Mouse (Mus musculus): ENCODE results near the gene Fry. TPM values are rescaled to one million over a fixed set of nuclear protein-coding genes. Genes with fewer than 3 reads are reported as not detected.
A peak's percentile ranks its signal among the peaks of the same experiment; 100 is the strongest.

Fry gene
- polyA plus RNA-seq, 1 experiment: 78.6 TPM

DNA sequence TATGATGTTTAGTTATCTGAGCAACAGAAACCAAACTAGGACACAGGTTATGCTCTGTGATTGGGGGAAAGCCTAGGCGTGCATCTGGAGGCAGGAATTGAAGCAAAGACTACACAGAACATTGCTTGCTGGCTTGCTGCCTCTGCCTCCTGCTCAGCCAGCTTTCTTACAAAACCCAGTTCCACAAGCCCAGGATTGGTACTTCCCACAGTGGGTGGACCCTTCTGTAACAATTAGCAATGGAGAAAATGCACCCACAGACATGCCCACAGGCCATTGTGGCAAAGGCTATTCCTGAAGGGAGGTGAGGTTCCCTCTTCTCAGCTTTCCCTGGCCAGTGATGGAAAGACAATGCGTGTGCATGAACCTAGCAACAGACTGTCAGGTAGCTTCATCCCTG lies 4.1 kb downstream of the Fry start:
- peak overlapping the region; percentile 41; the same call in 1 of the 2 replicates for H3K27ac ChIP-seq (ENCODE audit: insufficient read depth, low read length)
- H3K4me1 ChIP-seq (ENCODE audit: control insufficient read depth, insufficient read depth, low read length): peaks cover 4% of the 10 kb centered on the region
- no peak overlapping the region for H3K4me3 ChIP-seq (ENCODE audit: insufficient read depth, low read length)
- TF ChIP-seq POLR2A (IDR thresholded peaks at IDR 0.05; ENCODE audit: extremely low read depth, insufficient read depth, low read length) (no peak), CTCF (IDR thresholded peaks at IDR 0.05; ENCODE audit: extremely low read depth, insufficient read depth, low read length) (no peak)

DNA sequence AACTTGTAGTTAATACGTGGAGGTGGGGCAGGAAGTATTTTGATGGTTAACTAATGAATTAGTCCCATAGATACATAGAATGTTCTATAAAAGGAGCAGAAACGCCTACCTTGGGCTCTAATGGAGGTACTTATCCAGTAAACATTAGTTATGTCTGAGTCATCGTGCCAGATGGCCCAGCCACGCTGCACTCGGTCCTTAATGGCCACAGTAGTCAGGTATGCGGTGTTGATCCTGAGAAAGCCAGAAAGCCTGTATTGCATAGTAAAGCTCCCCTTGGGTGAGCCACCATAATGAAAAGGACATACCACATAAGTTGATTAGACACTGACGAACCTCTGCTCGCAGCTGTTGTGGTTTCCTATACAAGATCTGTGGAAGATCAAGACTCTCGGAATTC lies 7.5 kb downstream of the Fry start:
- H3K4me3 ChIP-seq (ENCODE audit: insufficient read depth, low read length): no peak overlapping the region
- TF ChIP-seq POLR2A (IDR thresholded peaks at IDR 0.05; ENCODE audit: extremely low read depth, insufficient read depth, low read length): no peak
- no peak for TF ChIP-seq CTCF (IDR thresholded peaks at IDR 0.05; ENCODE audit: extremely low read depth, insufficient read depth, low read length)
- no peak overlapping the region for H3K27ac ChIP-seq (ENCODE audit: insufficient read depth, low read length)
- peaks cover 13% of the 10 kb centered on the region for H3K4me1 ChIP-seq (ENCODE audit: control insufficient read depth, insufficient read depth, low read length)

DNA sequence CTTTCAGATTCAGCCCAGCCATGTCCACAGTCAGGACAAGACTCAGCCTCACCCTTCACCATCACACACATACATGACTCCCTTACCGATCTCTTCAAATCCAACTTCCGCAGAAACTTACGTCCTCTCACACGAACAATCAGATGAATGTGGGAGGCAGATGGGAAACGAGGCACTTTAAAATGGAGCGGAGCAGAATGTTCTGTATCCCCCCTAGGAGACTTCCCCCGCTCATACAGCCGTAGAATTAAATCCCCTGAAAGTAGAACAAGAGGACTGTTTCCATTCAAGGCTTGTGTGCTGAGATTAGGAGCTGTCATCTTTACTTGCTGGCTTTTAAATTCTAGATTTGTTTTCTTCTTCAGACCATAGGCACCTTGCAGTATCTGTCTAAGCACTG lies 10.0 kb downstream of the Fry start:
- TF ChIP-seq CTCF (IDR thresholded peaks at IDR 0.05; ENCODE audit: extremely low read depth, insufficient read depth, low read length) (no peak), POLR2A (IDR thresholded peaks at IDR 0.05; ENCODE audit: extremely low read depth, insufficient read depth, low read length) (no peak)
- Histone ChIP-seq H3K4me3 (ENCODE audit: insufficient read depth, low read length) (no peak overlapping the region), H3K4me1 (ENCODE audit: control insufficient read depth, insufficient read depth, low read length) (peaks cover 10% of the 10 kb centered on the region), H3K27ac (ENCODE audit: insufficient read depth, low read length) (peak overlapping the region; percentile 62)

DNA sequence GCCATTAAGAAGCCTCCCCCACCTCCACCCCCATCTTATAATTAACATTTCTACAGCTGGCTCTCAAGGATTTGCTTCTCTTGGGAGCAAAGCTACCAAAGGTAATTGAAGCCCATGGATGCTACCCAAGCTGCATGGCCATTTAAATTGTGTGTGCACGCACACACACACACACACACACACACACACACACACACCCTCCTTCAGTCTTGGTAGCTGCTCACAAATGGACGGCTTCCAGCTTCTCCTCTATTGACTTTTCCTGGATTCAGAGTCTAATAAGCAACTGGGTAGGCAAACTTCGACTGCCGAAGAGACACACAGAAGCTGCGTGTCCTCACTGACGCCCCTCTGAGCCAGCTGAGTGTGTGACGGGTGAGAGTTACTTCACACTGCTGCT lies 11.7 kb downstream of the Fry start:
- TF ChIP-seq POLR2A (IDR thresholded peaks at IDR 0.05; ENCODE audit: extremely low read depth, insufficient read depth, low read length) (no peak), CTCF (IDR thresholded peaks at IDR 0.05; ENCODE audit: extremely low read depth, insufficient read depth, low read length) (no peak)
- H3K27ac ChIP-seq (ENCODE audit: insufficient read depth, low read length): 0 out of 2 replicates have a peak overlapping the region, but pooled peaks have one; percentile 24
- peaks cover 10% of the 10 kb centered on the region for H3K4me1 ChIP-seq (ENCODE audit: control insufficient read depth, insufficient read depth, low read length)
- H3K4me3 ChIP-seq (ENCODE audit: insufficient read depth, low read length): no peak overlapping the region

DNA sequence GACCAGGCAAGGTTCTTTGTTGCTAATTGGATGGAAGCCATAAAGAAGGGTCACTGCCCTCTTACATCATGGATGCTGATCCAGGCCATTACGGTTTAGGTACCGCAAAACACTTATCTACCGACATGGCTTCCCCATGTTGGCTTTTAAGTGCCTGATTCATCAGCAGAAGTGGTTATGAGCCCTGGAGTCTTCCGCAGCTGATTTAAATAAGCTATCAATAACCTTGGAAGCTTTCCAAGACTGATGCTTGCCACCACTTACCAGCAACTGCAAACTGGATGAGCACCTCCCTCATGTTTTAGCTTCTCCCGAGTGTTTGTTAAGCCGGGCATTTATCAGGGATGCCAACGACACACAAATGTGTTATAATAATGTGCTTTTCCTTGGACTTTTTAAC lies 12.7 kb downstream of the Fry start:
- Histone ChIP-seq H3K4me1 (ENCODE audit: control insufficient read depth, insufficient read depth, low read length) (peaks cover 10% of the 10 kb centered on the region), H3K4me3 (ENCODE audit: insufficient read depth, low read length) (no peak overlapping the region), H3K27ac (ENCODE audit: insufficient read depth, low read length) (no peak overlapping the region)
- TF ChIP-seq POLR2A (IDR thresholded peaks at IDR 0.05; ENCODE audit: extremely low read depth, insufficient read depth, low read length): no peak
- no peak for TF ChIP-seq CTCF (IDR thresholded peaks at IDR 0.05; ENCODE audit: extremely low read depth, insufficient read depth, low read length)

DNA sequence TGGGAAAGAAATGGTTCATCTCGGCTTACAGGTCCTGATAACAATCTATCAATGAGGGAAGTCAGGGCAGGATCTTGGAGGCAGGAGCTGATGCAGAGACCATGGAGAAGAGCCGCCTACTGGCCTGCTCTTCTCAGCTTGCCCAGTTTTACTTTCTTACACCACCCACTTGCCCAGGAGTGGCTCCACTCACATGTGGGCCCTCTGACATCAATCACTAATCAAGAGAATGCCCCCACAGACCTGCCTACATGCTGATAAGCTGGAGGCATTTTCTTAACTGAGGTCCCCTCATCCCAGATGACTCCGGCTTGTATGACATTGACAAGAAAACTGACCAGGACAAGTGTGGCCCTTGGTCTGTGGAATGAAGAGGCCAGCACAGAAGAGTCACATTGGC lies 16.2 kb downstream of the Fry start:
- TF ChIP-seq POLR2A (IDR thresholded peaks at IDR 0.05; ENCODE audit: extremely low read depth, insufficient read depth, low read length): no peak
- no peak for TF ChIP-seq CTCF (IDR thresholded peaks at IDR 0.05; ENCODE audit: extremely low read depth, insufficient read depth, low read length)

DNA sequence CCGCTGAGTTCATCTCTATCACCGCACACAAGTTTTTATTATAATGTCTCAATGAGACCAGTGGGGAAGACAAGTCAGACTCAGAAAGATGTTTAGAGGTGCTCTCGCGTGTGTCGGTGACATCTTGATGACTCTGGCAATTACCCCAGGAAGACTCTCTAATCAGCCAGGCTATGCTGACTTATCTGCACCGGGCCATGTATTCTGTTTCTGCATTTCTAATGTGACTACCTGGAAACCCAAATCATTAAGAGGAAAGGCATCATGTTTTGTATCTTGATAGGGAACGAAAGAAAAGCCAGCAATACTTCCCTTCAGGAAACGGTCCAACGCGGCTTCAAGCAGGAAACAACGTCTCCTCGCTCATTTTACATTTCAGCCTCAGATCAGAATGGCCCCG lies 17.1 kb downstream of the Fry start:
- Histone ChIP-seq H3K27ac (ENCODE audit: insufficient read depth, low read length) (no peak overlapping the region), H3K4me1 (ENCODE audit: control insufficient read depth, insufficient read depth, low read length) (peaks cover 1% of the 10 kb centered on the region; the same call in 1 of the 2 replicates), H3K4me3 (ENCODE audit: insufficient read depth, low read length) (no peak overlapping the region)
- no peak for TF ChIP-seq POLR2A (IDR thresholded peaks at IDR 0.05; ENCODE audit: extremely low read depth, insufficient read depth, low read length)
- TF ChIP-seq CTCF (IDR thresholded peaks at IDR 0.05; ENCODE audit: extremely low read depth, insufficient read depth, low read length): no peak

More for the DNA sequence above, 16.2 kb downstream of the Fry start:
- H3K4me3 ChIP-seq (ENCODE audit: insufficient read depth, low read length): no peak overlapping the region
- peaks cover 4% of the 10 kb centered on the region; the same call in 1 of the 2 replicates for H3K4me1 ChIP-seq (ENCODE audit: control insufficient read depth, insufficient read depth, low read length)
- no peak overlapping the region for H3K27ac ChIP-seq (ENCODE audit: insufficient read depth, low read length)

DNA sequence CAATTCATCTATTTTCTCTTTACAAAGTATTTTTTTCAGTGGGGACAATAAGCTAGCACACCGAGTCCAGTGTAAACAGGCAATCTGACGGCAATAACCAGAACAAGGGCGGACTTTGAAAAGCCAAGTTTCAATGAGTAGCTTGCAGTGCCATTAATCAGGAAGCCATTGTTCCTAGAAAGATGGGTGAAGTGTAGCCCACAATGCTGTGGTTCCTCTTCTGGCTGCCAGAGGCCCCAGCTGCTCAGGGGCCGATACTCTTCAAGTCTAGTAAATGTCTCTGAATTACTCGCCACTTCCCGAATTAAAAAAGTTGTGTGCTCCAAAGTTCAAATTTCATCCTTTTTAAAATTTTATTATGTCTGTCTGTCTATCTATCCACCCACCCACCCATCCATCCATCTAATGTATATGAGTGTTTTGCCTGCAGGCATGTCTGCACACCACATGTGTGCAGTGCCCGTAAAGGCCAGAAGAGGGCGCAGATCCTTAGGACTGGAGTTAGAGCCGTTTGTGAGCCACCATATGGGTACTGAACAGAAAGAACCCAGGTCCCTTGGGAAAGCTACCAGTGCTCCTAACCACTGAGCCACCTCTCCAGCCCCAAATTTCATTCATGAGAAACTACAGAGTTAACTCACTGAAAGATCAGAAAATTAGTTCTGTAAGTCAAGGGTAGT lies 19.5 kb downstream of the Fry start:
- TF ChIP-seq CTCF (IDR thresholded peaks at IDR 0.05; ENCODE audit: extremely low read depth, insufficient read depth, low read length): 0 out of 2 replicates have a peak, but pooled peaks have one; percentile 11
- no peak for TF ChIP-seq POLR2A (IDR thresholded peaks at IDR 0.05; ENCODE audit: extremely low read depth, insufficient read depth, low read length)
- H3K4me1 ChIP-seq (ENCODE audit: control insufficient read depth, insufficient read depth, low read length): 0 out of 2 replicates have a peak, but pooled peaks cover 1% of the 10 kb centered on the region
- H3K4me3 ChIP-seq (ENCODE audit: insufficient read depth, low read length): no peak overlapping the region
- no peak overlapping the region for H3K27ac ChIP-seq (ENCODE audit: insufficient read depth, low read length)

DNA sequence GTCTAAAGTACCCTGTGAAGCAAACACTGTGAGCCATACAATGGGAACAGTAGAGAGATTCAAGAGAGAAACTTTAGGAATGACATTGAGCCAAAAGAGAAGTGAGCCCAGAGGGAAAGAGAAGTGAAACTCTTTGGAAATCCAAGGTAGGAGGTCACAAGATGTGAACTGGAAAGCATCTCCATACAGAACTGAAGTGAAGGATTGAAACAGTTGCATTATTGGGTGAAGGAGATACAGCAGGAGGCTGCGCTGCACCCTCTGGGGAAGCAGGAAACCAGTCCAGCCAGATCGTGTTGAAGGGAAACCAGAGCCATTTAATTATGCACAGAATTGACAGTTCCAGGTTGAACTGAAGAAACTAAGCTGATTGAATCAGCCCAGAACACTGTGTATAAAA lies 22.1 kb downstream of the Fry start:
- Histone ChIP-seq H3K4me3 (ENCODE audit: insufficient read depth, low read length) (no peak overlapping the region), H3K4me1 (ENCODE audit: control insufficient read depth, insufficient read depth, low read length) (peaks cover 4% of the 10 kb centered on the region; the same call in 1 of the 2 replicates), H3K27ac (ENCODE audit: insufficient read depth, low read length) (no peak overlapping the region)
- no peak for TF ChIP-seq CTCF (IDR thresholded peaks at IDR 0.05; ENCODE audit: extremely low read depth, insufficient read depth, low read length)
- TF ChIP-seq POLR2A (IDR thresholded peaks at IDR 0.05; ENCODE audit: extremely low read depth, insufficient read depth, low read length): no peak

DNA sequence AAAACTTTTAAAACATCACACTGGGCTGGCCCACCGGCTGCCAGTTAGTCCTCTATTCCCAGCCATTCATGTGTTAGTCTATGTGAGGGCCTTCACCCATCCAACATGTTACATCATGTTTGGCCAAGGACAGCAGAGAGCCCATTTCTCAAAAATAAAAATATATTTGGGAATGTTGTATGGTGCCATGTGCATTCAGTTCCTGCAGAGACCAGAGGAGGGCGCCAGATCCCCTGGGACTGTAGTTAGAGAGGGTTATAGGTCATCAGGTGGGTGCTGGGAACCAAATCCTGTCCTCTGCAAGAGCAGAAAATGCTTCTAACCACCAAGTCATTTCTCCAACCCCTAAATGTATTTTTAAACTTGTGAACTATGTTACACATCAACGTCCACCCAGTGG lies 27.5 kb downstream of the Fry start:
- Histone ChIP-seq H3K4me1 (ENCODE audit: control insufficient read depth, insufficient read depth, low read length) (peaks cover 6% of the 10 kb centered on the region), H3K27ac (ENCODE audit: insufficient read depth, low read length) (peak overlapping the region; percentile 56), H3K4me3 (ENCODE audit: insufficient read depth, low read length) (no peak overlapping the region)
- TF ChIP-seq POLR2A (IDR thresholded peaks at IDR 0.05; ENCODE audit: extremely low read depth, insufficient read depth, low read length) (no peak), CTCF (IDR thresholded peaks at IDR 0.05; ENCODE audit: extremely low read depth, insufficient read depth, low read length) (no peak)
